Mouse (Mus musculus) kidney, adult 18-20 months (tissue): ENCODE data around the gene Wdr37.
"Not testable (repeated sequence)": the region's sequence is repeated elsewhere in the genome, so short reads cannot be mapped to it uniquely, and the experiment has no call there.

Experiments
- DNase-seq: peaks from one replicate; pipeline ENCODE4 v3.0.0; 2021

Wdr37 gene

GRCm38 (mm10) chr13:8871314-8871962 is at the start of gene Wdr37:
Gene Wdr37, minus strand, starts transcription at chr13:8871909.
- DNase-seq, result no peak

GRCm38 (mm10) chr13:8913890-8914289 is 42.2 kb upstream of the Wdr37 start:
- DNase-seq, result not testable (repeated sequence)

DNA sequence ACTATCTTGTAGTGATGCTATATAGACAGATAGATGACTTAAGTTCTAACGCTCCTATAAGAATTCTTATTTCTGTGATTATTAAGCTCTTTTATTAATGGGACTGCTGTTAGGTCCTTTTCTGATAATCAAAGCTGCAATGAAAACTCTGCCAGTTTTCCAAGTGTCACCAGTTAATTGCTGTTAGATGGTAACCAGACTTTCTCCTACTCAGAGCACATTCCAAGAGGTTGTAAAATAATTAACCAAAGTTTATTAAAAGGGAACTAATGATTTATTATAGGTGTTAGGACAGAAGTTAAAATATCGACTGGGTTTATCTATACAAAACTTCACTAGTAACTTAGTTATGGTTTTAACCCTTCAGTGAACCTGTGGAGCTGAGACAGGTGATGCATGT is 34.3 kb upstream of the Wdr37 start:
- DNase-seq, result not testable (repeated sequence)

DNA sequence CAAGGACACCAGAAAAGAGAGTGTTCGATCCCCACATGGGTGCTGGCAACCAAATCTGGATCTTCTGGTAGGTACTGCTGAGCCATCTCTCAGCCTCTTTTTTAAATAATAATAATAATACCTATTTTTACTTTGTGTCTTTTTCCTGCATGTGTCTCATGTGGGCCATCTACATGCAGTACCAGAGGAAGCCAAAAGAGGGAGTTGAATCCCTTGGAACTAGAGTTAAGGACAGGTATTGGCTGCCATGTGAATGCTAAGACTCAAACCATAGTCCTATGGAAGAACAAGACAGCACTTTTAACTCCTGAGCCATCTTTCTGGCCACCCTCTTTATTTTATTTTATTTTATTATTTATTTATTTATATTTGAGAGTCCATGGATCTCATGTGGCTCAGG is 16.9 kb upstream of the Wdr37 start:
- no peak for DNase-seq

GRCm38 (mm10) chr13:8886185-8886560 is 14.5 kb upstream of the Wdr37 start:
- no peak for DNase-seq

DNA sequence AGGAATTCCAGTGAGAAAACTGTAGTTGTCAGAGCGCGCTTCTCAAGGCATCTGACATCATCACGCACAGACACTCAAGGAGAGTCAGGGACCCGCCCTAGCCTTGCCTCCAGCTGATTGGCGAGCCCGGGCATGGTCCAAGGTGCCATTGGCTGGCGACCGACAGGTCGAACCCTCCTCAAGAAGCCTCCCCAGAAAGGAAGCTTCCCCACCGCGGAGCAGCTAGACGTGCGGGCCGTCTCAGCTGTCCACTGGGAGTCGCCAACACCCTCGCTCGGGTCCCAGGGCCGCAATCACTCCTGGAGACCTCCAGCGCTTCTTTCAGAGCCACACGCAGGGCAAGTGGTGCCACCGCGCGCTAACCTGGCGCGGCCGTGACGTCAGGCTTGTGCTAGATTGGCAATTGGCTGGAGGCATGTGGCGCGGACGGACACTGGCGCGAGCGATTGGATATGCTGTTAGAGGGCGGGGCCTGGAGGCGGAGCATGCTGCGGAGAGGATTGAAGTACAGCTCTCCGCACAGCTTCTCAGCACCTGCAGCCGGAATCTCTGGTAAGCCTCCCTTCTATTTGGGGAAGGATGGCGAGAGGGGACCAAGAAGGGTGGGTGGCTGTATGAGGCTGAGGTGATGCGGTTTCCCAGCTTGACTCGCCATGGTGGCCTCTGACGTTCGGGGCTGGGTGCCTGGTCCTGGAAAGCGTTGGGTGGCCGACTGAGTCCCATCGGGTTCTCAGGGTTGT is 13.9 kb upstream of the Wdr37 start, which contains the start of gene Idi1:
Idi1 (plus strand) TSS at position 57 of the 740 bp plus-strand sequence.
- peak; percentile 99 for DNase-seq

GRCm38 (mm10) chr13:8883870-8884269 is 12.2 kb upstream of the Wdr37 start:
- DNase-seq, result not testable (repeated sequence)

DNA sequence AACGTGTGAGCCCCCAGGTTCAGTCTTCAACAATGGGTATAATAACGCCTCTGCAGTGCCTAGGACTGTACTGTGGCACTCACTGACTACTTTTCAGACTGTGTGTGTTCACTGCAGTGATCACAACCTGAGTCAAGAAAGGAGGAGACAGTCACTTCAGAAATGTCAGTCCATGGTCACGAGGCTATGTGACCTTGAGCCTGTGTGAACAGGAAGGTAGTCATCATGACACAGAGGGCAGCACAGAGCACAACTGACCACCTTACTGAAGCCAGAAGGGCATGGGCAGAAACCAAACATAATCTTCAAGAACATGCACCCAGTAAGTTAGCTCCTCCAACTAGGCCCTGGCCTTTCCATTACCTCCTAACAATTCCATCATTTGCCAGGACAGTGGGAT is 9.9 kb upstream of the Wdr37 start:
- DNase-seq, result no peak

DNA sequence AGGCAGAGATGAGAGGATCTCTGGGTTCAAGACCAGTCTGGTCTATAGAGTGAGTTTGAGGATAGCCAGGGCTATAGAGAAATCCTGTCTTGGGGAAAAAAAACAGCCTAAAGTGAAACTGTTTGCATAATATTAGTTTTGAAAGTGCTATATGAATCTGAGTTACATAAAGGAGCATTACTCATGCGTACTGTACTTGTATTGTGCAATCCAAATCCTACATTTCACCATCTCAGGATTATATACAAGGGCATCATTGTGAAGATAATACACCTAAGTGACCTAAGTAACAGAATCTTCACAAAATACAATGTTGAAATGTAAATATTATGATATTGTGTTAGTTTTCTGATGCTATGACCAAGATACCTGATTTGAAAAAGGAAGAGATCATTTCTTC is 2.1 kb upstream of the Wdr37 start:
- no peak for DNase-seq

GRCm38 (mm10) chr13:8870510-8871313 is 997 bp downstream of the Wdr37 start:
- peak; percentile 93 for DNase-seq

GRCm38 (mm10) chr13:8870160-8870509 is 1.6 kb downstream of the Wdr37 start:
- DNase-seq, result no peak

DNA sequence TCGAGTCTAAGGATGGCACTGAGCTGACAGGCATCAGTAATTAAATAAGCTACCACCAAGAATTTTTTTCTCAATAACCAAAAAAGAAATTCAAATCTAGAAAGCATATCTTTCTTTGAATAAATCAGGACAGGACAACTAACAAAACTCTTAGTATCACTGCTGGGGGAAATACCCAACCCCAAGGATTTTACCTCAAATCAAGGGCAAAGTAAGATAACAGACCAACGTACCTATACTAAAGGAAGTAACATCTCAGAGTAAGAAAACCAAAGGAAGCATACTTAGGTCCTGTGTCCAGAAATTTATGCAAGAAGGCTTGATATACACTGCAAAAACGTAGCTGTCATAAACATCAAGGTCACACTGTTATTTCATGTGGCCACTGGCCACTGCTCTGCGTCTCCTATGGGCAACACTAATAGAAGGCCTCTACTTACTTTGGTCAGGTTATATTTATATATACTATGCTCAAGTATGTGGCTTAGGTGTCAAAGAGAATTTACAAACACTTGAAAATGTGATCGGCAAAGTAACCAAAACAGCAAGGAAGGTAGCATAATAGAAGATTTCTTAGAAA is 2.0 kb downstream of the Wdr37 start:
- DNase-seq, result no peak

GRCm38 (mm10) chr13:8866612-8867011 is 5.1 kb downstream of the Wdr37 start:
- DNase-seq, result peak; percentile 25

GRCm38 (mm10) chr13:8864990-8865389 is 6.7 kb downstream of the Wdr37 start:
- no peak for DNase-seq

DNA sequence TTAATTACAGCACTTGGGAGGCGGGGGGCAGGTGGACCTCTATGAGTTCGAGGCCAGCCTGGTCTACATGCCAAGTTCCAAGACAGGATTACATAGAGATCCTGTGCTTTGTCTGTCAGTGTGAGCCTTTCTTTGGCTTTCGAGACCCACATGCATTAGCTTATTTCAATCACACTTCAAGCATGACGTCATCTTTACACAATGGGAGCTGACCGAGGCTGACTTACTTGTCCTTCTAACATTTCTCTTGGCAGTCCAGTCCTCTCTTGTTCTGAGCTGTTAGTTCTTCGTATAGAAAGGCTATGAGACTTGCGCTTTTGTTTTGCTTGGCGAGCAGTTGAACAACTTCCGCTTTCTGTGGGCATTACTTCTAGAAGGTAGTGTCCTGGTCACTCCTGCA is 10.8 kb downstream of the Wdr37 start:
- DNase-seq, result no peak

- DNase-seq, result no peak
Observed at GRCm38 (mm10) chr13:8858453-8858852, 13.3 kb downstream of the Wdr37 start.

- DNase-seq, result no peak
Observed at GRCm38 (mm10) chr13:8854769-8855168, 16.9 kb downstream of the Wdr37 start.

DNA sequence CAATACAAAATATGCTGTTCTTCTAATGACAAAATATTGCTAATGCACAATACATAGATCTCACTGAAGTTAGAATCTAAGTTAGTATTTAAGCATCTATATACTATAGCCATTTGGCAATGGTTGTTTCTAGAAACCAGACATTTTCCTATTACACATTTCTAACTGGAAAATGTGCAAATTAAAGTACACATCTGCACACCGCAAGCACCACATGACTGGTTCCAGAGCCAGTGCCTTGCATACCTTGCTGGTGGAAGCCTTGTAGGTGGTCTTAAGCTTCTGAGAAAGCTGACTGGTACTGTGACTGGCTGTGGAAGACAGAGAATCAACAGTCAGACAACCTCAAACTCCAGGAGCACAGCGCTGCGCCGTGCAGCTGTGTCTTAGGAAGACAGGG is 18.3 kb downstream of the Wdr37 start:
- no peak for DNase-seq

DNA sequence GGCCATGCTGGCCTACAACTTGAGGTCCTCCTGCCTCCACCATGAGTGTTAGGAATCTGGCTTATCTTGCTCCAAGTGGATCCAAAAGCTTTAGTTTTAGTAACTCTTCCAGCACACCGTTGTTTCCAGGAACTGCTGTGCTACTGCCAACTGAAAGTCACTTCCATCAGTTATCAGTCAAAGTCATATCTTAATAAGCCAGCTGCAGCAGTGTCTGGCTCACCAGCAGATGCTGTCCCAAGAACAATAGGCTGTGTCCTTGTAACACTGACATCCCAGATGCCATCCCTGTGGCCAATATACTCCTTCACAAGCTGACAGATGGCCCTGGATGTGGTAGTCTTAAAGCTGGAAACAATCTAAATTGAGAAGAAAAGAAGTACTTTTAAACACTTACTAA is 22.4 kb downstream of the Wdr37 start:
- DNase-seq, result no peak

DNA sequence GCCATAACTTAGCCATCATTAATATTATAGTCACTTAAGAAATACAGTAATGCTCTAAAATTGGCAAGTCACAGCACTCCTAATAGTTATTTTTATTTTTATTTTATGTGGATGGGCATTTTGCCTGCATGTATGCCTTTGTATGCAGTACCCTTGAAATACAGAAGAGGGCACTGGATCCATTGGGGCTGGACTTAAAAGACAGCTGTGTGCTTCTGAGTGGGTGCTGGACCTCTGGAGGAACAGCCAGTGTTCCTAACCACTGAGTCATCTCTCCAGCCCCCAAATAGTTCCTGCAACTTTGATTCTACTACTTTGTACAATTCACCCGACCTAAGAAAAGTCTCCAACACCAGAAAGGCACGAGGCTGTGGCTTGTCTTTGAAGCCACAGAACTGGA is 24.0 kb downstream of the Wdr37 start:
- no peak for DNase-seq

DNA sequence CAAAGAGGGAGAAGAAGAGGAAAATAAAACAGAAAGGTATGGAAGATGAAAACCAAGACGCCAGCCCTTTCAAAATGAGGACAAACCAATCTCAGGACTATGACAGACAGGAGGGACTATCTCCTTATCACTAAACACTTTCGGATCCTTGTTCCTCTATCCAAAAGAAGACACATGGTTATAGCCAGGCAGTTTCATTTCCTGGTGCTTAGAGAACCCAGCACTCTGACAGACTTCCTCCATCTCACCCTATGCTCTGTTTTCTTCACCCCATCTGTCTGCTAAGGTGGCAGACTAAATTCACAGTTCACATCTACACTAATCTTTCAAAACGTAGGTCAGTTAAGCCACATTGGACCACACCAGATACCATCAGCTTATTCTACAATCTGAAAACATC is 29.4 kb downstream of the Wdr37 start:
- no peak for DNase-seq

DNA sequence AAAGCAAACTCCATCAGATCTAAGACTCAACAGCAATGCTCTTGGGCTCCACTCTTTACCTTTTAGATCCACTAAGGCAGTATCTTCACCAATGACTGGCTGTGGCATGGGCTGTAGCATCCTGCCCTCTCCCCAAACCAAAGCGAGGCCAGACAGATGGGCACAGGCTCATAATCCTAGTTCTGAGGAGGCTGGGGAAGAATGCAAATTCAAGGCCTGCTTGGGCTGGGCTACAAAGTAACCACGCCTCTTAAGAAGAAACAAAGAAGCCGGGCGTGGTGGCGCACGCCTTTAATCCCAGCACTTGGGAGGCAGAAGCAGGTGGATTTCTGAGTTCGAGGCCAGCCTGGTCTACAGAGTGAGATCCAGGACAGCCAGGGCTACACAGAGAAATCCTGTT is 29.9 kb downstream of the Wdr37 start:
- not testable (repeated sequence) for DNase-seq

- DNase-seq, result no peak
Observed at GRCm38 (mm10) chr13:8840941-8841340, 30.8 kb downstream of the Wdr37 start.

GRCm38 (mm10) chr13:8839937-8840336 is 31.8 kb downstream of the Wdr37 start:
- peak; percentile 29 for DNase-seq
